Mouse (Mus musculus): ENCODE measurements at regions not wholly inside any gene's neighbourhood (a gene's known extent, or its start where the extent isn't known, plus 50 kb on each side); places are given as distances from the start of the nearest gene placed in this dataset.

- TF ChIP-seq EP300 (IDR thresholded peaks at IDR 0.05; ENCODE audit: insufficient read depth, low read depth, low read length) (no peak), CTCF (IDR thresholded peaks at IDR 0.05; ENCODE audit: low read depth, low read length) (no peak), POLR2A (IDR thresholded peaks at IDR 0.05; ENCODE audit: insufficient read depth, low read length) (no peak)
- no peak overlapping the region for H3K27ac ChIP-seq (ENCODE audit: insufficient read depth, low read length)
- H3K4me1 ChIP-seq (ENCODE audit: control insufficient read depth, insufficient read depth, low read length), result no peaks in the 10 kb centered on the region
- no peak overlapping the region for H3K4me3 ChIP-seq (ENCODE audit: low read depth, low read length)
- H3K9ac ChIP-seq (ENCODE audit: low read depth, poor library complexity, severe bottlenecking), result no peak overlapping the region
- H3K9me3 ChIP-seq (replicated peaks; ENCODE audit: control insufficient read depth, insufficient read depth, low read length, poor library complexity, severe bottlenecking), result peaks cover 7% of the 10 kb centered on the region
- 0 out of 2 replicates have a peak, but pooled peaks cover 2% of the 10 kb centered on the region for H3K27me3 ChIP-seq (ENCODE audit: control insufficient read depth, insufficient read depth, low read length, poor library complexity, severe bottlenecking)
- no peaks in the 10 kb centered on the region for H3K36me3 ChIP-seq (ENCODE audit: control insufficient read depth, insufficient read depth, low read length, poor library complexity, severe bottlenecking)
These were observed 133.5 kb upstream of the Irx6 start for GRCm38 (mm10) chr8:92540636-92541035.

- TF ChIP-seq CTCF (IDR thresholded peaks at IDR 0.05; ENCODE audit: low read depth, low read length) (no peak), POLR2A (IDR thresholded peaks at IDR 0.05; ENCODE audit: insufficient read depth, low read length) (no peak), EP300 (IDR thresholded peaks at IDR 0.05; ENCODE audit: insufficient read depth, low read depth, low read length) (no peak)
- Histone ChIP-seq H3K27me3 (ENCODE audit: control insufficient read depth, insufficient read depth, low read length, poor library complexity, severe bottlenecking) (no peaks in the 10 kb centered on the region), H3K4me1 (ENCODE audit: control insufficient read depth, insufficient read depth, low read length) (no peaks in the 10 kb centered on the region), H3K27ac (ENCODE audit: insufficient read depth, low read length) (no peak overlapping the region), H3K4me3 (ENCODE audit: low read depth, low read length) (no peak overlapping the region), H3K9me3 (replicated peaks; ENCODE audit: control insufficient read depth, insufficient read depth, low read length, poor library complexity, severe bottlenecking) (peaks cover 7% of the 10 kb centered on the region), H3K9ac (ENCODE audit: low read depth, poor library complexity, severe bottlenecking) (no peak overlapping the region), H3K36me3 (ENCODE audit: control insufficient read depth, insufficient read depth, low read length, poor library complexity, severe bottlenecking) (no peaks in the 10 kb centered on the region)
These were observed 128.6 kb upstream of the Irx6 start for GRCm38 (mm10) chr8:92545347-92546059.

GRCm38 (mm10) chr8:92555140-92555539 lies 118.9 kb upstream of the Irx6 start:
- no peak overlapping the region for H3K27ac ChIP-seq (ENCODE audit: insufficient read depth, low read length)
- TF ChIP-seq CTCF (IDR thresholded peaks at IDR 0.05; ENCODE audit: low read depth, low read length), result no peak
- no peak for TF ChIP-seq EP300 (IDR thresholded peaks at IDR 0.05; ENCODE audit: insufficient read depth, low read depth, low read length)
- TF ChIP-seq POLR2A (IDR thresholded peaks at IDR 0.05; ENCODE audit: insufficient read depth, low read length), result no peak
- H3K4me3 ChIP-seq (ENCODE audit: low read depth, low read length), result no peak overlapping the region
- H3K27me3 ChIP-seq (ENCODE audit: control insufficient read depth, insufficient read depth, low read length, poor library complexity, severe bottlenecking), result 0 out of 2 replicates have a peak, but pooled peaks cover under 1% of the 10 kb centered on the region
- H3K36me3 ChIP-seq (ENCODE audit: control insufficient read depth, insufficient read depth, low read length, poor library complexity, severe bottlenecking), result no peaks in the 10 kb centered on the region
- H3K9me3 ChIP-seq (replicated peaks; ENCODE audit: control insufficient read depth, insufficient read depth, low read length, poor library complexity, severe bottlenecking), result no peaks in the 10 kb centered on the region
- H3K9ac ChIP-seq (ENCODE audit: low read depth, poor library complexity, severe bottlenecking), result no peak overlapping the region
- H3K4me1 ChIP-seq (ENCODE audit: control insufficient read depth, insufficient read depth, low read length), result no peaks in the 10 kb centered on the region

- no peak overlapping the region for H3K27ac ChIP-seq (ENCODE audit: insufficient read depth, low read length)
- no peak for TF ChIP-seq CTCF (IDR thresholded peaks at IDR 0.05; ENCODE audit: low read depth, low read length)
- TF ChIP-seq POLR2A (IDR thresholded peaks at IDR 0.05; ENCODE audit: insufficient read depth, low read length), result no peak
- TF ChIP-seq EP300 (IDR thresholded peaks at IDR 0.05; ENCODE audit: insufficient read depth, low read depth, low read length), result no peak
These were observed 118.5 kb upstream of the Irx6 start for GRCm38 (mm10) chr8:92555631-92556030.

GRCm38 (mm10) chr8:92562471-92562870 lies 111.6 kb upstream of the Irx6 start:
- peaks cover 2% of the 10 kb centered on the region; the same call in 1 of the 2 replicates for H3K27me3 ChIP-seq (ENCODE audit: control insufficient read depth, insufficient read depth, low read length, poor library complexity, severe bottlenecking)
- no peaks in the 10 kb centered on the region for H3K36me3 ChIP-seq (ENCODE audit: control insufficient read depth, insufficient read depth, low read length, poor library complexity, severe bottlenecking)
- H3K4me3 ChIP-seq (ENCODE audit: low read depth, low read length), result no peak overlapping the region
- H3K9ac ChIP-seq (ENCODE audit: low read depth, poor library complexity, severe bottlenecking), result no peak overlapping the region
- no peak overlapping the region for H3K27ac ChIP-seq (ENCODE audit: insufficient read depth, low read length)
- peaks cover 4% of the 10 kb centered on the region; the same call in 1 of the 2 replicates for H3K9me3 ChIP-seq (replicated peaks; ENCODE audit: control insufficient read depth, insufficient read depth, low read length, poor library complexity, severe bottlenecking)
- H3K4me1 ChIP-seq (ENCODE audit: control insufficient read depth, insufficient read depth, low read length), result no peaks in the 10 kb centered on the region
- no peak for TF ChIP-seq EP300 (IDR thresholded peaks at IDR 0.05; ENCODE audit: insufficient read depth, low read depth, low read length)
- no peak for TF ChIP-seq POLR2A (IDR thresholded peaks at IDR 0.05; ENCODE audit: insufficient read depth, low read length)
- TF ChIP-seq CTCF (IDR thresholded peaks at IDR 0.05; ENCODE audit: low read depth, low read length), result no peak

More at GRCm38 (mm10) chr8:92555631-92556030, 118.5 kb upstream of the Irx6 start:
- H3K4me3 ChIP-seq (ENCODE audit: low read depth, low read length), result no peak overlapping the region
- 0 out of 2 replicates have a peak, but pooled peaks cover 2% of the 10 kb centered on the region for H3K27me3 ChIP-seq (ENCODE audit: control insufficient read depth, insufficient read depth, low read length, poor library complexity, severe bottlenecking)
- no peaks in the 10 kb centered on the region for H3K9me3 ChIP-seq (replicated peaks; ENCODE audit: control insufficient read depth, insufficient read depth, low read length, poor library complexity, severe bottlenecking)
- no peak overlapping the region for H3K9ac ChIP-seq (ENCODE audit: low read depth, poor library complexity, severe bottlenecking)
- H3K36me3 ChIP-seq (ENCODE audit: control insufficient read depth, insufficient read depth, low read length, poor library complexity, severe bottlenecking), result no peaks in the 10 kb centered on the region
- H3K4me1 ChIP-seq (ENCODE audit: control insufficient read depth, insufficient read depth, low read length), result no peaks in the 10 kb centered on the region

GRCm38 (mm10) chr8:92562962-92563361 lies 111.1 kb upstream of the Irx6 start:
- no peak for TF ChIP-seq EP300 (IDR thresholded peaks at IDR 0.05; ENCODE audit: insufficient read depth, low read depth, low read length)
- no peak for TF ChIP-seq POLR2A (IDR thresholded peaks at IDR 0.05; ENCODE audit: insufficient read depth, low read length)
- Histone ChIP-seq H3K36me3 (ENCODE audit: control insufficient read depth, insufficient read depth, low read length, poor library complexity, severe bottlenecking) (no peaks in the 10 kb centered on the region), H3K4me1 (ENCODE audit: control insufficient read depth, insufficient read depth, low read length) (no peaks in the 10 kb centered on the region), H3K4me3 (ENCODE audit: low read depth, low read length) (no peak overlapping the region), H3K9ac (ENCODE audit: low read depth, poor library complexity, severe bottlenecking) (no peak overlapping the region), H3K27ac (ENCODE audit: insufficient read depth, low read length) (no peak overlapping the region), H3K27me3 (ENCODE audit: control insufficient read depth, insufficient read depth, low read length, poor library complexity, severe bottlenecking) (peaks cover 2% of the 10 kb centered on the region; the same call in 1 of the 2 replicates), H3K9me3 (replicated peaks; ENCODE audit: control insufficient read depth, insufficient read depth, low read length, poor library complexity, severe bottlenecking) (peaks cover 4% of the 10 kb centered on the region; the same call in 1 of the 2 replicates)
